Mouse (Mus musculus) midbrain, embryonic 15.5 days (tissue): ENCODE results near the gene Mcmbp. TPM values are rescaled to one million over a fixed set of nuclear protein-coding genes. Genes with fewer than 3 reads are reported as not detected.
A peak's percentile ranks its signal among the peaks of the same experiment; 100 is the strongest.

Experiments used
- ATAC-seq: fragments of 200-750 bp; cut with Nextera tagmentation; replicated peaks from 2 replicates; pipeline ENCODE4 v1.8.0; 2017; ENCODE audit warnings: moderate TSS enrichment
- H3K27ac ChIP-seq: fragments of 300-500 bp; sonication (generic); 2 replicates; pipeline ENCODE4 v1.5.1; 2015; ENCODE audit warnings: mild to moderate bottlenecking, inconsistent platforms
- H3K27me3 ChIP-seq: fragments of 300-500 bp; sonication (generic); replicated peaks from 2 replicates; pipeline ENCODE4 v1.6.1; 2015; ENCODE audit warnings: inconsistent platforms
- H3K36me3 ChIP-seq: fragments of 300-500 bp; sonication (generic); replicated peaks from 2 replicates; pipeline ENCODE4 v1.6.1; 2015; ENCODE audit warnings: inconsistent platforms
- H3K4me1 ChIP-seq: fragments of 300-500 bp; sonication (generic); 2 replicates; pipeline ENCODE4 v1.6.1; 2015; ENCODE audit warnings: inconsistent platforms
- H3K4me2 ChIP-seq: fragments of 300-500 bp; sonication (generic); 2 replicates; pipeline ENCODE4 v1.6.1; 2015; ENCODE audit warnings: inconsistent platforms, mild to moderate bottlenecking, moderate library complexity
- H3K4me3 ChIP-seq: fragments of 300-500 bp; sonication (generic); 2 replicates; pipeline ENCODE4 v1.5.1; 2015; ENCODE audit warnings: mild to moderate bottlenecking, inconsistent platforms
- H3K9ac ChIP-seq: fragments of 300-500 bp; sonication (generic); 2 replicates; pipeline ENCODE4 v1.6.1; 2015; ENCODE audit warnings: mild to moderate bottlenecking, inconsistent platforms
- H3K9me3 ChIP-seq: fragments of 300-500 bp; sonication (generic); 2 replicates; pipeline ENCODE4 v1.6.1; 2016; ENCODE audit warnings: inconsistent platforms
- WGBS: fragments of 180-500 bp; shearing (Covaris S2); methylation state at CpG from one replicate; pipeline ENCODE4 v1.1.7; 2015; ENCODE audit warnings: mixed read lengths; 5-methylcytosine and 5-hydroxymethylcytosine counted together
- polyA plus RNA-seq: library from polyadenylated mRNA; unstranded; fragments of >200 nt; fragmentation: Nextera tagmentation; extraction: Ambion mirVana; gene quantifications from 2 replicates; pipeline ENCODE4 v1.2.1, GENCODE M21; 2015

The Mcmbp gene
- polyA plus RNA-seq, 1 experiment from 2014 or later = 48.7 TPM

- WGBS = 91% methylated on average over 10 of the region's 10 CpGs
- Histone ChIP-seq H3K4me2 (no peak overlapping the region), H3K4me1 (peaks cover 21% of the 10 kb centered on the region), H3K36me3 (peaks cover 30% of the 10 kb centered on the region; the same call in 1 of the 2 replicates), H3K9ac (no peak overlapping the region), H3K27ac (no peak overlapping the region), H3K27me3 (no peaks in the 10 kb centered on the region), H3K4me3 (no peak overlapping the region), H3K9me3 (no peaks in the 10 kb centered on the region)
- ATAC-seq = no peak
Observed at GRCm38 (mm10) chr7:128694848-128695247, 45.4 kb downstream of the Mcmbp start.

GRCm38 (mm10) chr7:128692163-128692562, 48.1 kb downstream of the Mcmbp start:
- WGBS = 88% methylated on average over 7 of the region's 7 CpGs
- H3K4me1 ChIP-seq = peaks cover 21% of the 10 kb centered on the region
- no peak for ATAC-seq
- no peak overlapping the region for H3K9ac ChIP-seq
- H3K27me3 ChIP-seq = no peaks in the 10 kb centered on the region
- no peak overlapping the region; the same call in 1 of the 2 replicates for H3K4me2 ChIP-seq
- H3K27ac ChIP-seq = no peak overlapping the region
- H3K9me3 ChIP-seq = peaks cover 11% of the 10 kb centered on the region; the same call in 1 of the 2 replicates
- H3K36me3 ChIP-seq = peaks cover 27% of the 10 kb centered on the region; the same call in 1 of the 2 replicates
- no peak overlapping the region for H3K4me3 ChIP-seq

- Histone ChIP-seq H3K4me1 (peaks cover 25% of the 10 kb centered on the region), H3K9ac (peak overlapping the region; percentile 52), H3K9me3 (peaks cover 11% of the 10 kb centered on the region; the same call in 1 of the 2 replicates), H3K27ac (peak overlapping the region; percentile 93), H3K36me3 (peaks cover 29% of the 10 kb centered on the region; the same call in 1 of the 2 replicates), H3K4me3 (peak overlapping the region; percentile 51), H3K4me2 (peak overlapping the region; percentile 52), H3K27me3 (no peaks in the 10 kb centered on the region)
- ATAC-seq = peak; percentile 80
- whole genome bisulfite sequencing = 14% methylated on average over 7 of the region's 7 CpGs
Observed at GRCm38 (mm10) chr7:128690796-128691195, 49.5 kb downstream of the Mcmbp start.

GRCm38 (mm10) chr7:128690070-128690469, 50.2 kb downstream of the Mcmbp start:
- Histone ChIP-seq H3K4me2 (peak overlapping the region; percentile 52), H3K36me3 (peaks cover 36% of the 10 kb centered on the region), H3K27ac (peak overlapping the region; percentile 93), H3K4me3 (peak overlapping the region; percentile 51), H3K27me3 (no peaks in the 10 kb centered on the region), H3K9ac (peak overlapping the region; percentile 57), H3K9me3 (peaks cover 11% of the 10 kb centered on the region; the same call in 1 of the 2 replicates), H3K4me1 (peaks cover 25% of the 10 kb centered on the region)
- ATAC-seq = peak; percentile 71
- 6% methylated on average over 7 of the region's 7 CpGs for WGBS

- Histone ChIP-seq H3K27me3 (no peaks in the 10 kb centered on the region), H3K36me3 (peaks cover 38% of the 10 kb centered on the region), H3K9ac (peak overlapping the region; percentile 57), H3K4me2 (peak overlapping the region; percentile 52), H3K4me1 (peaks cover 25% of the 10 kb centered on the region), H3K9me3 (peaks cover 11% of the 10 kb centered on the region; the same call in 1 of the 2 replicates), H3K4me3 (peak overlapping the region; percentile 51), H3K27ac (peak overlapping the region; percentile 93)
- no peak for ATAC-seq
- WGBS = 48% methylated on average over 8 of the region's 8 CpGs
Observed at GRCm38 (mm10) chr7:128689347-128689746, 50.9 kb downstream of the Mcmbp start.

GRCm38 (mm10) chr7:128687821-128688564, 52.3 kb downstream of the Mcmbp start:
- peak overlapping the region; percentile 57 for H3K9ac ChIP-seq
- peak; percentile 83 for ATAC-seq
- peak overlapping the region; percentile 93 for H3K27ac ChIP-seq
- H3K4me2 ChIP-seq = peak overlapping the region; percentile 52
- 50% methylated on average over 56 of the region's 56 CpGs for WGBS
- no peaks in the 10 kb centered on the region for H3K27me3 ChIP-seq
- peak overlapping the region; percentile 51 for H3K4me3 ChIP-seq
- H3K4me1 ChIP-seq = peaks cover 25% of the 10 kb centered on the region
- H3K36me3 ChIP-seq = peaks cover 35% of the 10 kb centered on the region
- H3K9me3 ChIP-seq = peaks cover 11% of the 10 kb centered on the region; the same call in 1 of the 2 replicates

GRCm38 (mm10) chr7:128678546-128678945, 61.7 kb downstream of the Mcmbp start:
- Histone ChIP-seq H3K9me3 (no peaks in the 10 kb centered on the region), H3K27me3 (no peaks in the 10 kb centered on the region), H3K9ac (no peak overlapping the region), H3K4me2 (no peak overlapping the region), H3K4me3 (no peak overlapping the region), H3K4me1 (peaks cover 4% of the 10 kb centered on the region; the same call in 1 of the 2 replicates), H3K27ac (no peak overlapping the region), H3K36me3 (peaks cover 5% of the 10 kb centered on the region; the same call in 1 of the 2 replicates)
- WGBS = 68% methylated on average over 3 of the region's 3 CpGs
- no peak for ATAC-seq

GRCm38 (mm10) chr7:128672408-128673010, 67.8 kb downstream of the Mcmbp start:
- Histone ChIP-seq H3K9me3 (no peaks in the 10 kb centered on the region), H3K36me3 (no peaks in the 10 kb centered on the region; the same call in 1 of the 2 replicates), H3K4me1 (peaks cover 37% of the 10 kb centered on the region), H3K4me3 (no peak overlapping the region), H3K4me2 (peak overlapping the region; percentile 40), H3K27ac (peak overlapping the region; percentile 85), H3K9ac (peak overlapping the region; percentile 19), H3K27me3 (no peaks in the 10 kb centered on the region)
- 3% methylated on average over 15 of the region's 15 CpGs for WGBS
- peak; percentile 84 for ATAC-seq

- Histone ChIP-seq H3K4me3 (no peak overlapping the region), H3K36me3 (no peaks in the 10 kb centered on the region; the same call in 1 of the 2 replicates), H3K9ac (0 out of 2 replicates have a peak overlapping the region, but pooled peaks have one; percentile 19), H3K4me2 (peak overlapping the region; percentile 40), H3K27me3 (no peaks in the 10 kb centered on the region), H3K27ac (peak overlapping the region; percentile 85), H3K4me1 (peaks cover 41% of the 10 kb centered on the region), H3K9me3 (no peaks in the 10 kb centered on the region)
- 4% methylated on average over 8 of the region's 8 CpGs for WGBS
- peak; percentile 57 for ATAC-seq
Observed at GRCm38 (mm10) chr7:128671952-128672351, 68.3 kb downstream of the Mcmbp start.

- 43% methylated on average over 2 of the region's 2 CpGs for WGBS
- ATAC-seq = no peak
- Histone ChIP-seq H3K4me2 (no peak overlapping the region), H3K27ac (peak overlapping the region; percentile 65), H3K9ac (no peak overlapping the region), H3K4me3 (no peak overlapping the region), H3K27me3 (no peaks in the 10 kb centered on the region), H3K36me3 (no peaks in the 10 kb centered on the region; the same call in 1 of the 2 replicates), H3K9me3 (no peaks in the 10 kb centered on the region), H3K4me1 (peaks cover 40% of the 10 kb centered on the region)
Observed at GRCm38 (mm10) chr7:128668831-128669230, 71.5 kb downstream of the Mcmbp start.

- Histone ChIP-seq H3K4me2 (0 out of 2 replicates have a peak overlapping the region, but pooled peaks have one; percentile 2), H3K27me3 (no peaks in the 10 kb centered on the region), H3K4me3 (no peak overlapping the region), H3K4me1 (peaks cover 29% of the 10 kb centered on the region), H3K27ac (peak overlapping the region; percentile 65), H3K9ac (no peak overlapping the region), H3K9me3 (no peaks in the 10 kb centered on the region), H3K36me3 (no peaks in the 10 kb centered on the region; the same call in 1 of the 2 replicates)
- ATAC-seq = peak; percentile 63
- 29% methylated on average over 5 of the region's 5 CpGs for WGBS
Observed at GRCm38 (mm10) chr7:128667788-128668187, 72.5 kb downstream of the Mcmbp start.

- 90% methylated on average over 11 of the region's 11 CpGs for WGBS
- Histone ChIP-seq H3K4me3 (no peak overlapping the region), H3K36me3 (no peaks in the 10 kb centered on the region), H3K27ac (no peak overlapping the region), H3K9me3 (no peaks in the 10 kb centered on the region), H3K27me3 (no peaks in the 10 kb centered on the region), H3K4me1 (peaks cover 16% of the 10 kb centered on the region), H3K9ac (no peak overlapping the region), H3K4me2 (no peak overlapping the region)
- ATAC-seq = no peak
Observed at GRCm38 (mm10) chr7:128664861-128665377, 75.4 kb downstream of the Mcmbp start.
